Mouse (Mus musculus): ENCODE measurements around the gene Lect2. TPM values are rescaled to one million over a fixed set of nuclear protein-coding genes. Genes with fewer than 3 reads are reported as not detected.
A peak's percentile ranks its signal among the peaks of the same experiment; 100 is the strongest.

Lect2 gene
- polyA plus RNA-seq, 1 experiment from 2014 or later, result not detected

DNA sequence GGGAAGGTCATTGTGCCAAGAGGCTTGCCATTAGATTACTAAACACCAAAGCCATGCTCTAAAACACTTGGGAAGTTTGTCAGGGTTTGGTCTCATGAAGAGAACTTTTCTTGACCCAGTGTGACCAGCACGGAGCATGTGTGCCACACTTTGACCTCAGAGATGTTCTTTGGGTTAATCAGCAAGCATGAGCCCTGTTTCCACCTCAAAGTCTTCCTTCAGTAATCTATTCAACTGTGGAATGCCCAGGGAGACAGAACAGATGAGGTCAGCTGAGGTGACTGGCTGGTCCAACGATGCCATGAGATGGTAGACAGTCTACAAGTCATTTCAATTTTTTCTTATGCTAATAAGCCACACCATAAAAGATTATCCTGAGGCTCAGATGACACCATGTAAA, 38.5 kb downstream of the Lect2 start:
- DNase-seq (ENCODE audit: low spot score) (no peak), ATAC-seq (no peak)
- 70% methylated on average over 2 of the region's 2 CpGs for WGBS
- Histone ChIP-seq H3K27ac (ENCODE audit: low read length) (no peak overlapping the region), H3K9me3 (ENCODE audit: low read length) (no peaks in the 10 kb centered on the region), H3K27me3 (replicated peaks; ENCODE audit: insufficient read depth, low read length) (no peaks in the 10 kb centered on the region), H3K4me3 (ENCODE audit: low read depth, low read length) (no peak overlapping the region), H3K36me3 (ENCODE audit: insufficient read depth, low read length) (no peaks in the 10 kb centered on the region), H3K9ac (replicated peaks; ENCODE audit: low read depth) (no peak overlapping the region), H3K4me2 (replicated peaks; ENCODE audit: low read depth, low read length) (no peak overlapping the region), H3K4me1 (ENCODE audit: insufficient read depth, low read depth, low read length) (no peaks in the 10 kb centered on the region)
- TF ChIP-seq EP300 (IDR thresholded peaks at IDR 0.05) (no peak), CTCF (IDR thresholded peaks at IDR 0.05) (no peak)

DNA sequence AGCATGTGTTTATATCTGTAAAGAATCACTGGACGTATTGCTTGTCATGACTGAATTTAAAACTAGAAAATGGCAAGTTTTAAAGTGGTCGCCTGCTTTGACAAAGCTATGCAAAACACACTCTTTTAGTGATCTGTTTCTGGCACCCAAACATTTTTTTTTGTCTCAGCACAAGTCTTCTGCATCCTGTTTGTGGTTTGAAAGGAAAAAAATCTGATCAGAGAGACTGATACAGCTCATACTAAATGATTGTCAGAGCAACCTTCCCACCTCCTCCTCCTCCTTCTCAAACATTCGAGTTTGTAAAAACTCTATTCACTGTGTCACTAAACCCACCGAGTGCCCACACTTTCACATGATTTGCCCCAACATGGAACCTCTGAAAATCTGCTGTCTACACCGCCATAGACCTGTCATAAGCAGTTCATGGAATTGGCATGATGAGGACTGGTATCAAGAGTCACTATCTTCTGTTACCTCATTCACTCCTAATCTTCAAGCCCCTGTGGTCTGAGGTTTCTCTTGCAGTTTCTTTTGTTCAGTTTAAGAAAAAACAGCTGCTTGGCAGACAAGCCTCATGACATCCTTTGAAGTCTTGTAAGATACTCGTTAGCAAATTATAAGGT, 41.3 kb downstream of the Lect2 start:
- Histone ChIP-seq H3K9ac (replicated peaks; ENCODE audit: low read depth) (no peak overlapping the region), H3K36me3 (ENCODE audit: insufficient read depth, low read length) (no peaks in the 10 kb centered on the region), H3K4me1 (ENCODE audit: insufficient read depth, low read depth, low read length) (no peaks in the 10 kb centered on the region), H3K4me3 (ENCODE audit: low read depth, low read length) (no peak overlapping the region), H3K9me3 (ENCODE audit: low read length) (no peaks in the 10 kb centered on the region), H3K27me3 (replicated peaks; ENCODE audit: insufficient read depth, low read length) (no peaks in the 10 kb centered on the region), H3K4me2 (replicated peaks; ENCODE audit: low read depth, low read length) (no peak overlapping the region), H3K27ac (ENCODE audit: low read length) (no peak overlapping the region)
- WGBS, result 53% methylated on average over 6 of the region's 6 CpGs
- TF ChIP-seq CTCF (IDR thresholded peaks at IDR 0.05), result no peak
- no peak for TF ChIP-seq EP300 (IDR thresholded peaks at IDR 0.05)
- ATAC-seq, result no peak
- no peak for DNase-seq (ENCODE audit: low spot score)

DNA sequence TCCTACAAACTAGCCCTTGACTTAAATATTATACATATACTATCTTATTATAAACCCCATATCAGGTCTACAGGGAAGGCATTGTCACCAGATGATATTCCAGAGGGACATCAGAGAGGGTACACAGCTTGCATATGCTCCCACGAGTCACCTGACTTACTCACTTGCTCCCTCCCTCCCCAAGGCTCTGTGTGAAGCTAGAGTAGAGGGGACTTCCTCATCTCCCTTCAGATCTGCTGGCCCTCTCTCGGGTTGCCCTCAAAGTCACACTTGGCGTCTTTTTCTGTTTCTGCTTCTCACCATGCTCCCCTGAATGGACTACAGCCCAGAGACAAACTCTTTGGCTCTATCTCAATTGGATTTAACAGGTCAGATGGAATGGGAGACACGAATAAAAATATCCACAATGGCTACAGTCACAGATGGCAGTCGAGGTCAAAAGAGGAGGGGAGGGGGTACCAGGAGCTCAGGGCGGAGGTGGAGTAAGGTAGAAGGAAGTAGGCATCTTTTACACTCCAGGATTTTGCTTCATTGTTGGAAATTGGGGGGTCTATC, 46.4 kb downstream of the Lect2 start:
- ATAC-seq (no peak), DNase-seq (ENCODE audit: low spot score) (no peak)
- WGBS, result 59% methylated on average over 6 of the region's 6 CpGs
- TF ChIP-seq EP300 (IDR thresholded peaks at IDR 0.05), result no peak
- TF ChIP-seq CTCF (IDR thresholded peaks at IDR 0.05), result no peak
- Histone ChIP-seq H3K9ac (replicated peaks; ENCODE audit: low read depth) (no peak overlapping the region), H3K4me2 (replicated peaks; ENCODE audit: low read depth, low read length) (no peak overlapping the region), H3K27me3 (replicated peaks; ENCODE audit: insufficient read depth, low read length) (no peaks in the 10 kb centered on the region), H3K27ac (ENCODE audit: low read length) (no peak overlapping the region), H3K4me3 (ENCODE audit: low read depth, low read length) (no peak overlapping the region), H3K36me3 (ENCODE audit: insufficient read depth, low read length) (no peaks in the 10 kb centered on the region), H3K4me1 (ENCODE audit: insufficient read depth, low read depth, low read length) (no peaks in the 10 kb centered on the region), H3K9me3 (ENCODE audit: low read length) (no peaks in the 10 kb centered on the region)

DNA sequence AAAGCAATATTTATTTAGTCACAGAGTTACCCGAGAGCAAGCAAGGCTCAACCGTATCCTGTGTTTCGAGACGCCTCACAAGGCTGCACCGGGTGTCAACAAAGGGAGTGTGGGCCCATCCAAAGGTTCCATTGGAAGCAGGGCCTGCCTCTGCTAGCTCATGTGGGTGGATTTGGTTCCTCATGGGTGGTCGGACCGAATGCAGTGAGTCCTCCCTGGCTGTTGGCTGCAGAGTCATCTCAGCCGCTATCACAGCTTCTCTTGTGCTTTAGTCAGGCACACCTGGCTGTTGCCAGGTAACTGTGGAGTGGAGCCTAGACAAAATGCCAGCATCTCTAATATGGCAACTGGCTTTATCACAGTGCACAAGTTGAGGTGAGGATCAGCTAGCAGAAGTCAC, 47.7 kb downstream of the Lect2 start:
- Histone ChIP-seq H3K9ac (replicated peaks; ENCODE audit: low read depth) (no peak overlapping the region), H3K4me2 (replicated peaks; ENCODE audit: low read depth, low read length) (no peak overlapping the region), H3K4me3 (ENCODE audit: low read depth, low read length) (no peak overlapping the region), H3K36me3 (ENCODE audit: insufficient read depth, low read length) (no peaks in the 10 kb centered on the region), H3K27ac (ENCODE audit: low read length) (no peak overlapping the region), H3K4me1 (ENCODE audit: insufficient read depth, low read depth, low read length) (no peaks in the 10 kb centered on the region), H3K9me3 (ENCODE audit: low read length) (no peaks in the 10 kb centered on the region), H3K27me3 (replicated peaks; ENCODE audit: insufficient read depth, low read length) (no peaks in the 10 kb centered on the region)
- DNase-seq (ENCODE audit: low spot score), result no peak
- WGBS, result 59% methylated on average over 8 of the region's 8 CpGs
- no peak for TF ChIP-seq CTCF (IDR thresholded peaks at IDR 0.05)
- no peak for TF ChIP-seq EP300 (IDR thresholded peaks at IDR 0.05)
- no peak for ATAC-seq

DNA sequence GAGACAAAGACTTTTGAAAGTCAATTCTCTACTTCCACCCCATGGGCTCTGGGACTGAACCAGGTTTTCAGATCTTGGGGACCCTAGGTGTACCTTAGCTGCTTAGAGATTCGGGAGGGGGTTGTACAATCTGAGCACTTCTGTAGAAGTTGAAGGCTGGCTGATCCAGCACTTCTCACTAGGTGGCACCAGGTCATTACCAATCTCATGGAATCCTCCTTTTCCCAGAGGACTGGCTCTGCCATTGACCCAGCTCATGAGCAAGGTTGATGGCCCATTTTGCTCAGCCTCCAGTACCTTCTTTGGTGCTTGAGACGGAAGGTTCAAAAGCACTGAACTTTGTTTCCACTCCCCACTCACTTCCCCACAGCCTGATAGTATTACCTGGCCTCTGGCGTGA, 48.2 kb downstream of the Lect2 start:
- Histone ChIP-seq H3K27me3 (replicated peaks; ENCODE audit: insufficient read depth, low read length) (no peaks in the 10 kb centered on the region), H3K4me1 (ENCODE audit: insufficient read depth, low read depth, low read length) (no peaks in the 10 kb centered on the region), H3K4me2 (replicated peaks; ENCODE audit: low read depth, low read length) (no peak overlapping the region), H3K9me3 (ENCODE audit: low read length) (no peaks in the 10 kb centered on the region), H3K36me3 (ENCODE audit: insufficient read depth, low read length) (no peaks in the 10 kb centered on the region), H3K9ac (replicated peaks; ENCODE audit: low read depth) (no peak overlapping the region), H3K4me3 (ENCODE audit: low read depth, low read length) (no peak overlapping the region), H3K27ac (ENCODE audit: low read length) (no peak overlapping the region)
- WGBS, result 53% methylated on average over 3 of the region's 3 CpGs
- TF ChIP-seq EP300 (IDR thresholded peaks at IDR 0.05), result no peak
- peak; percentile 47 for TF ChIP-seq CTCF (IDR thresholded peaks at IDR 0.05)
- ATAC-seq (no peak), DNase-seq (ENCODE audit: low spot score) (no peak)

DNA sequence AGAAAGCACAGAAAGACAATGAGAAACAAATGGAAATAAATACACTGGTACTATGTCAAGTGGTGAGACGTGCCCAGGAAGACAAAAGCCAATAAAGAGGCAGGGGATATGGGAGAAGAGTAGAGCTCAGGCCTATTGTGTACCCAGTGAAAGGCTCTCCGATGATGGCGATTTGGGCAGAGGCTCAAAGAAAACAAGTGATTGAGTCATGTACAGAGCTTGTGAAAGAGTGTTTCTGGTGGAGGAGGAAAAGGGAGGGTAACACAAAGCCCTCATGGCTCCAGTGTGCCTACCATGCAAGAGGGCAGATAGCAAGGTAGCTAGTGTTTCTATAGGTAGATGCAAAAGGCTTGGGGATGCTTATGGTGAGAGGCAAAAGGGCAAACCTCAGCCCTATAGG, 53.9 kb downstream of the Lect2 start:
- DNase-seq (ENCODE audit: low spot score) (no peak), ATAC-seq (no peak)
- no peak overlapping the region for H3K4me2 ChIP-seq (replicated peaks; ENCODE audit: low read depth, low read length)
- H3K27me3 ChIP-seq (replicated peaks; ENCODE audit: insufficient read depth, low read length), result no peaks in the 10 kb centered on the region
- no peaks in the 10 kb centered on the region for H3K36me3 ChIP-seq (ENCODE audit: insufficient read depth, low read length)
- H3K9ac ChIP-seq (replicated peaks; ENCODE audit: low read depth), result no peak overlapping the region
- no peaks in the 10 kb centered on the region for H3K4me1 ChIP-seq (ENCODE audit: insufficient read depth, low read depth, low read length)
- WGBS, result 55% methylated on average over 3 of the region's 3 CpGs
- H3K27ac ChIP-seq (ENCODE audit: low read length), result no peak overlapping the region
- H3K4me3 ChIP-seq (ENCODE audit: low read depth, low read length), result no peak overlapping the region
- TF ChIP-seq EP300 (IDR thresholded peaks at IDR 0.05) (no peak), CTCF (IDR thresholded peaks at IDR 0.05) (no peak)
- no peaks in the 10 kb centered on the region for H3K9me3 ChIP-seq (ENCODE audit: low read length)

Other genes starting within 250 kb of the Lect2 start
- not detected in 2 replicates for gene Gm3045, start 121.9 kb downstream of the Lect2 start, polyA plus RNA-seq (2015; fragmentation: Nextera tagmentation; extraction: Ambion mirVana)
- not detected in 2 replicates for gene Slc25a48, start 110.1 kb downstream of the Lect2 start, polyA plus RNA-seq (2015; fragmentation: Nextera tagmentation; extraction: Ambion mirVana)
- not detected in 2 replicates for gene Il9, start 66.3 kb downstream of the Lect2 start, polyA plus RNA-seq (2015; fragmentation: Nextera tagmentation; extraction: Ambion mirVana)
- gene Fbxl21, start 26.0 kb downstream of the Lect2 start, polyA plus RNA-seq (2015; fragmentation: Nextera tagmentation; extraction: Ambion mirVana), result 0.58 and 0.67 TPM in 2 replicates
- 408 and 422 TPM in 2 replicates for gene Tgfbi, start 61.0 kb upstream of the Lect2 start, polyA plus RNA-seq (2015; fragmentation: Nextera tagmentation; extraction: Ambion mirVana)
- gene Smad5, start 154.5 kb upstream of the Lect2 start, polyA plus RNA-seq (2015; fragmentation: Nextera tagmentation; extraction: Ambion mirVana), result 16.6 and 16.9 TPM in 2 replicates
- 0.44 and 0.55 TPM in 2 replicates for gene Gm45623, start 205.3 kb upstream of the Lect2 start, polyA plus RNA-seq (2015; fragmentation: Nextera tagmentation; extraction: Ambion mirVana)

Data from lung, postnatal 0 days (tissue).